Mouse (Mus musculus): ENCODE results near the gene Olfr304.
"Not testable (repeated sequence)": the region's sequence is repeated elsewhere in the genome, so short reads cannot be mapped to it uniquely, and the experiment has no call there.

Olfr304 gene

GRCm38 (mm10) chr7:86386558-86386957, at the start of gene Olfr304:
Olfr304 (minus strand) TSS chr7:86386658.
- DNase-seq (ENCODE audit: inconsistent ontology term), result no peak

- no peak for DNase-seq (ENCODE audit: inconsistent ontology term)
Observed at GRCm38 (mm10) chr7:86403546-86403945, 17.1 kb upstream of the Olfr304 start, which contains the start of gene Olfr301. Olfr301 (plus strand) TSS chr7:86403846.

GRCm38 (mm10) chr7:86397689-86398088, 11.2 kb upstream of the Olfr304 start, which contains the start of gene Olfr303:
Olfr303 (minus strand) TSS chr7:86397789.
- DNase-seq (ENCODE audit: inconsistent ontology term), result no peak

- no peak for DNase-seq (ENCODE audit: inconsistent ontology term)
Observed at GRCm38 (mm10) chr7:86385769-86386168, 689 bp downstream of the Olfr304 start.

GRCm38 (mm10) chr7:86366828-86367227, 19.6 kb downstream of the Olfr304 start, which contains the start of gene Olfr305:
Olfr305 (minus strand) TSS chr7:86366928.
- DNase-seq (ENCODE audit: inconsistent ontology term), result no peak

- DNase-seq (ENCODE audit: inconsistent ontology term), result not testable (repeated sequence)
Observed at GRCm38 (mm10) chr7:86346296-86346695, 40.2 kb downstream of the Olfr304 start.

GRCm38 (mm10) chr7:86344253-86344652, 42.2 kb downstream of the Olfr304 start:
- DNase-seq (ENCODE audit: inconsistent ontology term), result no peak

- no peak for DNase-seq (ENCODE audit: inconsistent ontology term)
Observed at GRCm38 (mm10) chr7:86342881-86343565, 43.4 kb downstream of the Olfr304 start.

- no peak for DNase-seq (ENCODE audit: inconsistent ontology term)
Observed at GRCm38 (mm10) chr7:86337486-86337885, 49.0 kb downstream of the Olfr304 start, which contains the start of gene Olfr307. Olfr307 (minus strand) TSS chr7:86337586.

Measured in Muller cell, postnatal 12 days (primary cell).